Mouse (Mus musculus) forebrain, postnatal 0 days (tissue): ENCODE results near the gene Aldh18a1. TPM values are rescaled to one million over a fixed set of nuclear protein-coding genes. Genes with fewer than 3 reads are reported as not detected.

ENCODE experiments used
- ATAC-seq: fragments of 200-750 bp; cut with Nextera tagmentation; 2 replicates; pipeline ENCODE4 v1.8.0; 2017; ENCODE audit warnings: mild to moderate bottlenecking, moderate library complexity
- DNase-seq: peaks from one replicate; pipeline ENCODE4 v3.0.0-alpha.2; 2015
- H3K27ac ChIP-seq: fragments of 300-500 bp; sonication (generic); 2 replicates; pipeline ENCODE4 v1.5.1; 2014; ENCODE audit warnings: low read depth, mild to moderate bottlenecking, antibody characterized with exemption, low read length, moderate library complexity, mixed read lengths
- H3K27me3 ChIP-seq: fragments of 300-500 bp; sonication (generic); 2 replicates; pipeline ENCODE4 v1.6.1; 2014; ENCODE audit warnings: mild to moderate bottlenecking, low read length, mixed read lengths; ENCODE audit not compliant: insufficient read depth
- H3K36me3 ChIP-seq: fragments of 300-500 bp; sonication (generic); 2 replicates; pipeline ENCODE4 v1.6.1; 2014; ENCODE audit warnings: mild to moderate bottlenecking, moderate library complexity; ENCODE audit not compliant: insufficient read depth
- H3K4me1 ChIP-seq: fragments of 300-500 bp; sonication (generic); 2 replicates; pipeline ENCODE4 v1.6.1; 2014; ENCODE audit warnings: antibody characterized with exemption; ENCODE audit not compliant: insufficient read depth
- H3K4me2 ChIP-seq: fragments of 300-500 bp; sonication (generic); 2 replicates; pipeline ENCODE4 v1.6.1; 2014; ENCODE audit warnings: low read depth, mild to moderate bottlenecking, moderate library complexity
- H3K4me3 ChIP-seq: fragments of 300-500 bp; sonication (generic); 2 replicates; pipeline ENCODE4 v1.5.1; 2014; ENCODE audit warnings: low read depth, low read length, mixed read lengths
- H3K9ac ChIP-seq: fragments of 300-500 bp; sonication (generic); 2 replicates; pipeline ENCODE4 v1.6.1; 2014; ENCODE audit warnings: mild to moderate bottlenecking
- H3K9me3 ChIP-seq: fragments of 300-500 bp; sonication (generic); 2 replicates; pipeline ENCODE4 v1.6.1; 2016; ENCODE audit warnings: low read length
- CTCF ChIP-seq: sonication (generic); IDR thresholded peaks from 2 replicates; pipeline ENCODE4 v1.5.1; 2016; ENCODE audit warnings: antibody characterized with exemption, control low read depth, low read depth
- WGBS: fragments of 180-500 bp; shearing (Covaris S2); extraction: QIAGEN DNeasy Blood & Tissue Kit; methylation state at CpG from one replicate; pipeline ENCODE4 v1.1.7; 2014; 5-methylcytosine and 5-hydroxymethylcytosine counted together
- polyA plus RNA-seq: library from polyadenylated mRNA; unstranded; fragments of >200 nt; fragmentation: Nextera tagmentation; extraction: Ambion mirVana; gene quantifications from 2 replicates; pipeline ENCODE4 v1.2.1, GENCODE M21; 2015
- total RNA-seq: library from RNA; depleted of rRNA; stranded (reverse); fragments of >200 nt; gene quantifications from 2 replicates; pipeline ENCODE4 v1.2.3, GENCODE M21; 2014

Gene Aldh18a1
- total and polyA plus RNA-seq, 2 experiments from 2014 or later = 37.9 to 72.5 TPM

DNA sequence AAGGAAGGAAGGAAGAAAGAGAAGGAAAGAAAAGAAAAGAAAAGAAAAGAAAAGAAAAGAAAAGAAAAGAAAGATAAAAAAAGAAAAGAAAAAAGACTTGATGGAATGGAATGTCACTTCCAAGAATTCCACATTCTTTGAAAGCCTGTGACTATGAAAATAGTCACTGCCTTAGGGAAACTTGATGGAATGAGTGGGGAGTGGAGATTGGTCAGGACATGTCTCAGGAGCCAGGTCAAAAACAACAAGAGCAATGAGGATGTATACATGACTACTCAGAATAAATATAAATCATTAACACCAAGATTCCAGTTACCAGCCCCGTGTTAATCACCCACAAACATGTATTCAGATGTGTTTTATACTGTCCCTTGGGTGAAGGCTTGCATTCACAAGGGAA, 69.6 kb downstream of the Aldh18a1 start:
- DNase-seq = no peak
- H3K9ac ChIP-seq = no peak overlapping the region
- H3K9me3 ChIP-seq = no peaks in the 10 kb centered on the region
- H3K4me3 ChIP-seq = no peak overlapping the region
- H3K27me3 ChIP-seq = no peaks in the 10 kb centered on the region
- H3K36me3 ChIP-seq = no peaks in the 10 kb centered on the region
- no peak for TF ChIP-seq CTCF
- H3K4me2 ChIP-seq = no peak overlapping the region
- H3K4me1 ChIP-seq = no peaks in the 10 kb centered on the region
- no peak overlapping the region for H3K27ac ChIP-seq
- WGBS = 70% methylated on average over 1 of the region's 1 CpGs
- ATAC-seq = no peak

DNA sequence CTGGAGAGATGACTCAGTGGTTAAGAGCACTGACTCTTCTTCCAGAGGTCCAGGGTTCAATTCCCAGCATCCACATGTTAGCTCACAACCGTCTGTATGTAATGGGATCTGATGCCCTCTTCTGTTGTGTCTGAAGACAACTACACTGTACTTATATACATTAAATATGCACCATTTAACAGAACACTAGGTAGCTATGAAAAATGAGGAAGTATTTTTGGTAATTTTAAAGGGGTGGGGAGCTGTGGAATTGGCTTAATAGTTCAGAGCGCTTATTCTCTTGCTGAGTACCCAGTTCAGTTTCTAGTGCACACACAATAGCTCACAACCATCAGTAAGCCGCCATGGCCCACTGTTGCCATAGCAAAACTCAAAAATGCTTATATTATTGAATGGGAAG, 72.7 kb downstream of the Aldh18a1 start:
- Histone ChIP-seq H3K4me1 (peaks cover 14% of the 10 kb centered on the region), H3K9ac (no peak overlapping the region), H3K4me3 (no peak overlapping the region), H3K27me3 (no peaks in the 10 kb centered on the region), H3K36me3 (no peaks in the 10 kb centered on the region), H3K9me3 (no peaks in the 10 kb centered on the region), H3K4me2 (no peak overlapping the region), H3K27ac (no peak overlapping the region)
- no peak for DNase-seq
- no peak for TF ChIP-seq CTCF
- ATAC-seq = no peak
- 91% methylated on average over 3 of the region's 3 CpGs for WGBS

DNA sequence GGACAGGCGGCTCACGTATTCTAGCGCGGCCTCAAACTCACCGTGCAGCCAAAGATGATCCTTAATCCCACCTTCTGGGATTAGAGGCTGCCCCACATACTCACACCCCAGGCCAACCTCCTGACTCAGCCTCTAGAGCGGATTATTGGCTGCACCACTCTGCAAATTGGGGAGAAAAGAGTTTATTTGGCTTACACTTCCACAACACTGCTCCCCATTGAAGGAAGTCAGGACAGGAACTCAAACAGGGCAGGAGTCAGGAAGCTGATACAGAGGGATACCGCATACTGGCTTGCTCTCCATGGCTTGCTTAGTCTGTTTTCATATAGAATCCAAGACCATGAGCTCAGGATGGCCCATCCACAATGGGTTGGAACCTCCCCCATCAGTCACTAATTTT, 73.9 kb downstream of the Aldh18a1 start:
- no peak for ATAC-seq
- H3K9ac ChIP-seq = no peak overlapping the region
- H3K4me1 ChIP-seq = peaks cover 23% of the 10 kb centered on the region
- WGBS = 84% methylated on average over 7 of the region's 7 CpGs
- H3K9me3 ChIP-seq = no peaks in the 10 kb centered on the region
- no peak for DNase-seq
- no peaks in the 10 kb centered on the region for H3K36me3 ChIP-seq
- no peak overlapping the region for H3K4me3 ChIP-seq
- H3K27me3 ChIP-seq = no peaks in the 10 kb centered on the region
- no peak for TF ChIP-seq CTCF
- no peak overlapping the region for H3K4me2 ChIP-seq
- no peak overlapping the region for H3K27ac ChIP-seq

DNA sequence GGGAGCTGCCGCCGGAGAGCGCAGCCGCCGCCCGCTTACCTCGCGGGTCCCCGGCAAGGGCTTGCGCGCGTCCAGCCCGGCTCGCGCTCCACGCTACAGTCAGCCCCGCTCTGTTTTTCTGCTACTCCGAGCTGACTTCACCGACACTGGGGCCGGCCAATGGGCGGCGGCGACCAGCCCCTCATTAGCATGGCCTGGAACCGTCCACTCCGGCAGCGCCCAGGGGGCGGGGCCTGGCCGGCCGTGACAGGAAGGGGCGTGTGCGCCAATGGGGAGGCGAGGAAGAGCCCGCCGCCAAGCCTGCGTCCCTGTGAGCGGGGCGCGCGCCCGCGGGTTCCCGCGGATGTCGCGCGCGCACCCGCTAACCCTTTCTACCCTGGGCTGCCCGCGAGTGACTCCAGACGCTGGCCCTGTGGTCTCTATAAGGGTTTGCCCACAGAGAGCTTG, 74.6 kb downstream of the Aldh18a1 start, which contains the start of gene Sorbs1:
Sorbs1 (minus strand) TSS at position 148 of the 447 bp plus-strand sequence.
- WGBS = under 1% methylated on average over 50 of the region's 51 CpGs

DNA sequence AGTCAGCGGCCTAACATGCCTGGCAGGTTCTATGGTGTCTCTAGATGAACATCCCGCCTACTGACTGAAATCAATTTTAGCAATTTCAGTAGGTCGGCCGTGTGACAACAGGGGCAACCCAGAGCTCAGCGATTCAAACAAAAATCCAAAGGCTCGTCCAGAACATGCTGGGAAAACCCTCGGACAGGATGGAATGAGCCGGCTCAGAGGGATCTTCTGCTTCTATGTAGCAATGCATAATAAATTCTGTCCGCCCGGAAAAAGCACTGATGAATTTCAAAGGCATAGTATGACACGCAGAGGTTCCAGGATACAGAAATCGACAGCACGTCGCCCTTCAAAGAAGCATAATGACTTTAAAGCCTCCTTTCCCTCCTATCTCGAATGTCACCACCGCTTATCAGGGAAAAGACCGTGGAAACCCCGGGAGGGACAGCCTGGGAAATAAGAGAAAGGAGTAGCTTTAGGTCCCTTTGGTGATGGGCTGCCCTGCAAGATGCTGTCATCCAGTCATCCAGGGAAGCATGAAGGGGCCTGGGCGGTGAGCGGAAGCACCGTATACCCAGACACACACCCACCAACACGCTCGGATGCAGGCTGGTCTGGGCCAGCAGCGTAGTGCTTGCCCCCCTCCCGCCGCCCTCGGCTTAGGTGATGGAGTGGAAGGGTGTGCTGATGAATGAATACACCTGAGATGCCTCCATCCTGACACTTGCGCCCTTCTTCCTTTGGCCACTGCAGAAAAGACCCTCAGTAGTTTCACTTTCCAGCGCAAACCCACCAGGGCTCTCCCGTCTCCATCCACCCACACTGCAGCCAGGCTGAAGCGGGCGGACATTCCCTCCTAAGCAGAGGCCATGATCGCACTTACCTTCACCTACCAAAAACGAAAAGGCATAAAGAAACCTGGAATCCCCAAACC, 75.5 kb downstream of the Aldh18a1 start:
- Histone ChIP-seq H3K4me1 (peaks cover 23% of the 10 kb centered on the region), H3K9ac (peak overlapping the region; percentile 87), H3K4me2 (peak overlapping the region; percentile 73), H3K27ac (peak overlapping the region; percentile 89), H3K9me3 (no peaks in the 10 kb centered on the region), H3K36me3 (no peaks in the 10 kb centered on the region), H3K4me3 (peak overlapping the region; percentile 92), H3K27me3 (no peaks in the 10 kb centered on the region)
- ATAC-seq (peak; percentile 42), DNase-seq (peak; percentile 70)
- 1% methylated on average over 34 of the region's 34 CpGs for WGBS
- no peak for TF ChIP-seq CTCF

More for the DNA sequence above, 74.6 kb downstream of the Aldh18a1 start, which contains the start of gene Sorbs1:
- H3K4me1 ChIP-seq = peaks cover 23% of the 10 kb centered on the region
- no peaks in the 10 kb centered on the region for H3K36me3 ChIP-seq
- no peaks in the 10 kb centered on the region for H3K27me3 ChIP-seq
- peak; percentile 96 for ATAC-seq
- peak within 1 kb of the TSS; percentile 87 for H3K9ac ChIP-seq
- peak within 1 kb of the TSS; percentile 92 for H3K4me3 ChIP-seq
- peak within 1 kb of the TSS; percentile 73 for H3K4me2 ChIP-seq
- no peaks in the 10 kb centered on the region for H3K9me3 ChIP-seq
- TF ChIP-seq CTCF = no peak
- H3K27ac ChIP-seq = peak within 1 kb of the TSS; percentile 89
- DNase-seq = peak; percentile 97

DNA sequence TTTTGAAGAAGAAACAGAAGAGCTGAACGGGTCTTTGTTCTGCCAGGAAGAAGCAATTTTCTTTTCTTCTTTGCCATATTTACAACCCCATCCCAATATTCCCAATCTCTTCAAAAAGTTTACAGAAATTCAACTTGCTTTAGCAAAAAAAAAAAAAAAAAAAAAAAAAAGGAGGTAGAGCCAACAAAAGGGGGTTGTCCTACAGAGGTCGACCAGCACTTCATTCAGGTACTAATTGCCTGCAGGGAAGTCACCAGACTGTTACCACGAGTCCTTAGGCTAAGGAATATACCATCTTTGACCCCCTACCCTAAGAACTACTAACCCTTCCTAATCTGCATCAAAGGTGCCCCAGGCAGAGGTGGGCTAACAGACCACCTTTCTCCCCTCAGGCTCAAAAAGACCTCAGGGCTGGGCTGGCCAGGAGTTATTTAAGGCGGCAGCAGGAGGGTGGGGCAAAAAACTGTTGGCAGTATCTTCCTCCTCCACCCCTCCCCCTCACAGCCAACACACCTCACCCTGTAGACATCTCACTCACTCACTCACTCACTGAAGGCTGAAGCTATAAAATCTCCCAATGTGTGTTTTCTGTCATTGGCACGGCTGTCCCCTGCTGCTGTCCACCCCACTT, 76.5 kb downstream of the Aldh18a1 start:
- peak overlapping the region; percentile 73 for H3K4me2 ChIP-seq
- peaks cover 23% of the 10 kb centered on the region for H3K4me1 ChIP-seq
- peak overlapping the region; percentile 87 for H3K9ac ChIP-seq
- peak overlapping the region; percentile 89 for H3K27ac ChIP-seq
- no peaks in the 10 kb centered on the region for H3K36me3 ChIP-seq
- no peaks in the 10 kb centered on the region for H3K27me3 ChIP-seq
- TF ChIP-seq CTCF = no peak
- WGBS = 17% methylated on average over 5 of the region's 5 CpGs
- H3K9me3 ChIP-seq = no peaks in the 10 kb centered on the region
- peak overlapping the region; percentile 92 for H3K4me3 ChIP-seq
- DNase-seq (no peak), ATAC-seq (no peak)

DNA sequence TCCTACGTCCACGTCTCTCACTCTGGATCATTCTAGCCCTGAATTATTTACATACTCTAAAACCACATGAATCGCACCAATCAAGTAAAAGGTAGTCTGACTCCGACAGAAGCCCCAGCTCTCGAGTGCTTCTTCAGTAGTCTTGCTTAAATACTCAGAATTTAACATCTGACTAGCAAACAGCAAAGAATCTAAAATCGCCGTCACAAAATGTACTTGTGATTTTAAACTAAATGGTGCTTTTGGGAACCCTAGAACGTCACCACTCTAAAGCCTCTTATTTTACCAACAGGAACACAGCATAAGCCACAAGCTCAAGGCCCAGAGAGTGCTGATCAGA, 77.2 kb downstream of the Aldh18a1 start:
- H3K4me3 ChIP-seq = peak overlapping the region; percentile 92
- H3K27me3 ChIP-seq = no peaks in the 10 kb centered on the region
- H3K4me2 ChIP-seq = peak overlapping the region; percentile 73
- H3K36me3 ChIP-seq = no peaks in the 10 kb centered on the region
- peak overlapping the region; percentile 29; the same call in 1 of the 2 replicates for H3K27ac ChIP-seq
- ATAC-seq (no peak), DNase-seq (no peak)
- WGBS = 46% methylated on average over 8 of the region's 8 CpGs
- H3K4me1 ChIP-seq = peaks cover 23% of the 10 kb centered on the region
- TF ChIP-seq CTCF = no peak
- H3K9me3 ChIP-seq = no peaks in the 10 kb centered on the region
- peak overlapping the region; percentile 37; the same call in 1 of the 2 replicates for H3K9ac ChIP-seq
